Mouse (Mus musculus) C2C12 (cell line): Measurements from ENCODE around the gene 1700020A23Rik. TPM values are rescaled to one million over a fixed set of nuclear protein-coding genes. Genes with fewer than 3 reads are reported as not detected.
"Not testable (repeated sequence)": the region's sequence is repeated elsewhere in the genome, so short reads cannot be mapped to it uniquely, and the experiment has no call there.

Experiments used
- H3K27me3 ChIP-seq: one replicate; pipeline ENCODE4 v1.6.1; 2011; ENCODE audit not compliant: control insufficient read depth, insufficient read depth, insufficient read length
- H3K36me3 ChIP-seq: one replicate; pipeline ENCODE4 v1.6.1; 2011; ENCODE audit not compliant: control insufficient read depth, insufficient read depth
- H3K4me3 ChIP-seq: one replicate; pipeline ENCODE4 v1.5.1; 2011; ENCODE audit warnings: mild to moderate bottlenecking, control low read depth; ENCODE audit not compliant: poor library complexity, insufficient read depth, severe bottlenecking
- H3K79me2 ChIP-seq: one replicate; pipeline ENCODE4 v1.6.1; 2011; ENCODE audit not compliant: control insufficient read depth, insufficient read depth
- H3K79me3 ChIP-seq: one replicate; pipeline ENCODE4 v1.6.1; 2011; ENCODE audit warnings: low read depth, control low read depth
- H3ac ChIP-seq: one replicate; pipeline ENCODE3; 2011; ENCODE audit warnings: low read depth; ENCODE audit not compliant: control insufficient read depth, insufficient read length
- CEBPB ChIP-seq: IDR thresholded peaks from one replicate; pipeline ENCODE4 v1.6.1; 2011; ENCODE audit warnings: low read depth, mild to moderate bottlenecking, control low read depth, moderate library complexity
- CTCF ChIP-seq: IDR thresholded peaks from one replicate; pipeline ENCODE4 v1.5.1; 2011; ENCODE audit not compliant: control insufficient read depth, insufficient read depth, insufficient read length
- FOSL1 ChIP-seq: IDR thresholded peaks from one replicate; pipeline ENCODE4 v1.8.0; 2011; ENCODE audit warnings: mild to moderate bottlenecking, low read length; ENCODE audit not compliant: poor library complexity, insufficient read depth, severe bottlenecking
- MAX ChIP-seq: IDR thresholded peaks from one replicate; pipeline ENCODE4 v1.6.1; 2011; ENCODE audit warnings: mild to moderate bottlenecking, control low read depth
- MYOD1 ChIP-seq: IDR thresholded peaks from one replicate; pipeline ENCODE4 v1.6.1; 2011; ENCODE audit warnings: low read depth; ENCODE audit not compliant: control insufficient read depth, insufficient read length
- MYOG ChIP-seq: IDR thresholded peaks from one replicate; pipeline ENCODE4 v1.6.1; 2011; ENCODE audit not compliant: control insufficient read depth, insufficient read length; ENCODE audit errors: extremely low read depth
- USF1 ChIP-seq: IDR thresholded peaks from one replicate; pipeline ENCODE4 v1.6.1; 2011; ENCODE audit warnings: low read depth, mild to moderate bottlenecking, control low read depth, moderate library complexity
- long read RNA-seq, 2 experiments: library from polyadenylated mRNA; unstranded; transcript quantifications; one replicate each; pipeline ENCODE4 v2.0.0; 2019 to 2020
- polyA plus RNA-seq: library from polyadenylated mRNA; unstranded; fragments of >200 nt; fragmentation: generic; extraction: Trizol; gene quantifications from one replicate; pipeline ENCODE4 v1.2.1, GENCODE M21; 2012; ENCODE audit warnings: missing spikeins

Gene 1700020A23Rik
- polyA plus RNA-seq = not detected
- long read RNA-seq, experiment 1 = 0 reads
- long read RNA-seq, experiment 2 = 0 reads

DNA sequence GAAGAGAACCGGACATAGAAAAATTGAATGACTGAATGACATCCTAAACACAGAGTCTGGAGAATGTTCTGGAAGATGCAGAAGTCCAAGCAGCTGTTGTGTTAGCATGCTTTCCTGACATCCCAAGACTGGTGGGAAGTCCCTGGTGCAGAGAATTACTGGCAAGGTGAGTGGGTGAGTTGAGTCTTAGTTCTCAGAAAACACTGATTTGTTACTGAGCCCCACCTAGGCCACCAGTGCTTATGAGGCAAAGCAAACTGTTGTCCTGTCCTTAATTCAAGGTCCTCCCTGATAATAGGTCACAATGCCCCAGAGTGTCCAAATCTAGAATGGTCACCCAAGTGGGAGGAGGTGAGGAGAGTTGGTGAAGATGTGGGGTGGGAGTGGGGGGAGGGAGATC is at the start of gene 1700020A23Rik, which contains the start of gene Gm28372:
TSS of gene 1700020A23Rik (plus strand) at position 321 of the 400 bp plus-strand sequence.
TSS of gene Gm28372 (plus strand) at position 301 of the 400 bp plus-strand sequence.
- Histone ChIP-seq H3K36me3 (no peaks in the 10 kb centered on the region), H3K79me2 (no peaks in the 10 kb centered on the region), H3K4me3 (no peak within 1 kb of the TSS), H3ac (no peak within 1 kb of the TSS), H3K79me3 (no peaks in the 10 kb centered on the region), H3K27me3 (peaks cover 9% of the 10 kb centered on the region)
- TF ChIP-seq CTCF (no peak), FOSL1 (no peak), CEBPB (no peak), MAX (no peak), USF1 (no peak), MYOD1 (no peak), MYOG (no peak)

DNA sequence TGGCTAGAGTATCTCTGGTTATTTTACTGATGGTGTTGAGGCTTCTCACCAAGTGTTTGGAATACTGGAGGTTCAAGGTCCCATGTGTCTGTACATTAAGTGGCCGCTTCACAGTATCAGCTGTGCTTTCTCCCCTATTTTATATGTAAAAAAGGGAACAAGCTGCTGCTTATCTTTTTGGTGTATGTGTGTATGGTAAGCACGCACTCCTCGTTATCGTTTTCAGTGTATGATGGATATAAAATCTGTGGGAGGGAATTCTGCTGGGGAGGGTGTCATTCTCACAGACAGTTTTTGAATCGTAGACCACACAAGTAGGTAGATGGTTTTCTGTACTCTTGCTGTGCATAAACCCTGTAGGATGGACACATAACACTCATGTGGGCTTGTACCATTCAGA is 47.5 kb upstream of the 1700020A23Rik start:
- TF ChIP-seq MYOD1 (no peak), FOSL1 (no peak), MAX (no peak), CTCF (no peak), USF1 (no peak)
- no peak overlapping the region for H3K4me3 ChIP-seq

DNA sequence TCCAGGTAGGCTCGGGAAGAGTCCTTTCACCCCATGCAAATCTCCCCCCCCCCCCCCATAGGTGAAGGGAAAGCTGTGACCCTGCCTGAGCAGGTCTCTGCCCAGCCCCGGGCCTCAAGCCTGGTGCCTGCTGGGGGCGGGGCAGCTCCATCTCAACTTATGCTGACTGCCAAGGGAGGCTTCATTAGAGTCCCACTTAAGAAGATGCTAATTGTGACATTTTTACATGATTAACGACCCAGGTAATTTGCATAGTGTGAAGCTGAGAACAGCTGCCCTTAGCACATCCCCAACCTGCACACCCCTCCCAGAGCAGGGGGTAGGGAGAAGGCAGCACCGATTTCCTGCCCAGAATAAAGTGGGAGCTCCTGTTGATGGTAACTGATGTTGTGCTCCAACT is 46.2 kb upstream of the 1700020A23Rik start:
- H3K27me3 ChIP-seq = peaks cover 73% of the 10 kb centered on the region
- H3K4me3 ChIP-seq = no peak overlapping the region
- H3K79me2 ChIP-seq = no peaks in the 10 kb centered on the region

More for the DNA sequence above, 47.5 kb upstream of the 1700020A23Rik start:
- H3ac ChIP-seq = no peak overlapping the region
- H3K27me3 ChIP-seq = peaks cover 71% of the 10 kb centered on the region
- H3K36me3 ChIP-seq = no peaks in the 10 kb centered on the region
- no peaks in the 10 kb centered on the region for H3K79me3 ChIP-seq
- H3K79me2 ChIP-seq = no peaks in the 10 kb centered on the region

DNA sequence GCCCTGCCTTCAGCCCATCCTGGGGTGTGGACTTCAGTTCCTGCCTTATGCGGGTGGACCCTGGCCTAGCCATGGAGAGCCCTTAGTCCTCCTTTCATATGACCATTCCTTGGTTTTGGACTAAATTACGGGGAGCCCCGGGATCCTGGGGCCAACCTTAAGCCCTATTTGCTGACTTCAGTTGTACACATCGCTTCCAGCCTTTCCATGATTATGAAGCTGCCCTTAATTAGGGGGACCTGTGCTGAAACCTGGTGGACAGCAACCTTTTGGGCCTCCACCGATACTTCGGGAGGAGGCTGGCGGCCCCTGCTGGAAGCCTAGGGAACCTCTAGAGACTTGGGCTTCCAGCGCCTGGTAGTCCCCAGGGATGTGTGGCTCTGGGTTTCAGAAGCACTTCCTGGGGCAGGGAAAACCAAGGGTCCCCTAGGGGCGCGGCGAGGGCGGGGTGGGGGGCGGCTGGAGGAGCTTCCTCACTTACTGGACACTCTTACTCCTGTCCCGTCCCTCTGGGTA is 42.5 kb upstream of the 1700020A23Rik start:
- H3K4me3 ChIP-seq = no peak overlapping the region
- H3ac ChIP-seq = no peak overlapping the region
- H3K36me3 ChIP-seq = no peaks in the 10 kb centered on the region
- peaks cover 73% of the 10 kb centered on the region for H3K27me3 ChIP-seq
- TF ChIP-seq FOSL1 (no peak), CTCF (peak; percentile 70)
- no peaks in the 10 kb centered on the region for H3K79me3 ChIP-seq
- no peaks in the 10 kb centered on the region for H3K79me2 ChIP-seq

More for the DNA sequence above, 46.2 kb upstream of the 1700020A23Rik start:
- TF ChIP-seq MYOD1 (no peak), FOSL1 (no peak), USF1 (no peak), MAX (no peak), MYOG (no peak), CEBPB (no peak), CTCF (no peak)
- Histone ChIP-seq H3K36me3 (no peaks in the 10 kb centered on the region), H3K79me3 (no peaks in the 10 kb centered on the region), H3ac (no peak overlapping the region)

DNA sequence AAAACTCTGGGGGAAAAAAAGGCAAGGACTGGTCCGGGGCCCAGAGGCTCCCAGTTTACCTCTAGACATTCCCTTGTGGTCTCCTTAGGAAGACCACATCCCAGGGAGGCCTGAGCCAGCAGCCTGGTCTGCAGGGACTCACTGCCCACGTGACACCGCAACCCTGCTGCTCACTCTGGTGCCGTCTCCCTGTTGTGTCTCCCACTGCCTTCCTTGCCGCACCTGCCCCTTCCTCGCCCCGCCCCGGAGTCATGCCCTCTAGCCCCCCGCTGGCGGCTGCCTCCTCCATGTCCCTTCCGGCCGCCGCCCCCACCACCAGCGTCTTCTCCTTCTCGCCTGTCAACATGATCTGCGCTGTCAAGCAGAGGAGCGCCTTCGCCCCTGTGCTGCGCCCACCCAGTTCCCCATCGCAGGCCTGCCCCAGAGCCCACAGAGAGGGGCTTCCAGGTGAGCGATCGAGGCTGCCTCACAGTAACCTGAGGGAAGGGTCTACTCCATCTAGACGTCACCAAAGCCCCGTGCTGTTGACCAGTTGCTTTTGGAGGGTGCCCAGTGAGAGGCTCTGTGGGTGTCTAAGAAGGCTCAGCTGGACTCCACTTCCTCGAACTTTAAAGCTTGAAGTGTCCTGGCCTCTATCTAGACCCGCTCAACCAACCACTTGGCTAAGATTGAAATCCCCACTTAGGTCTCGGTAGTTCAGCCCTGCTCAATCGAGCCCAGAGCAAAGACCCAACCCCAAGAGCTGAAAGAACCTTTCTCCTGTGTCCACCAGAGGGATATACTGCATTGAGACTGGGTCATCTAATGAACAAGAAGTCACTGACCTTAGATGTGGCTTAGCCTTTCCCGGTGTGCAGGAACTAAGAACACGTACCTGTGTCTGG is 39.6 kb upstream of the 1700020A23Rik start:
- no peaks in the 10 kb centered on the region for H3K79me3 ChIP-seq
- H3K79me2 ChIP-seq = no peaks in the 10 kb centered on the region
- no peak overlapping the region for H3K4me3 ChIP-seq
- H3K27me3 ChIP-seq = peaks cover 72% of the 10 kb centered on the region
- no peaks in the 10 kb centered on the region for H3K36me3 ChIP-seq
- no peak overlapping the region for H3ac ChIP-seq
- TF ChIP-seq USF1 = peak; percentile 65
- TF ChIP-seq MAX = no peak

GRCm38 (mm10) chr2:130367386-130367785 is 37.7 kb upstream of the 1700020A23Rik start:
- TF ChIP-seq CEBPB (no peak), USF1 (no peak), FOSL1 (no peak), CTCF (no peak), MAX (no peak), MYOG (no peak), MYOD1 (no peak)

GRCm38 (mm10) chr2:130373026-130373425 is 32.0 kb upstream of the 1700020A23Rik start:
- not testable (repeated sequence) for H3K4me3 ChIP-seq, H3K79me2 ChIP-seq, H3ac ChIP-seq, H3K79me3 ChIP-seq, H3K36me3 ChIP-seq
- H3K27me3 ChIP-seq = peaks cover 40% of the 10 kb centered on the region

More at GRCm38 (mm10) chr2:130367386-130367785, 37.7 kb upstream of the 1700020A23Rik start:
- Histone ChIP-seq H3K27me3 (peaks cover 58% of the 10 kb centered on the region), H3ac (no peak overlapping the region), H3K79me3 (no peaks in the 10 kb centered on the region), H3K79me2 (no peaks in the 10 kb centered on the region), H3K4me3 (no peak overlapping the region), H3K36me3 (no peaks in the 10 kb centered on the region)
